Mouse (Mus musculus) retina, embryonic 14.5 days (tissue): Measurements from ENCODE around the gene Gdpd1.
"Not testable (repeated sequence)": the region's sequence is repeated elsewhere in the genome, so short reads cannot be mapped to it uniquely, and the experiment has no call there.

Source experiments
- DNase-seq: peaks from one replicate; pipeline ENCODE4 v3.0.0-alpha.2; 2015; ENCODE audit warnings: low spot score

Gdpd1 gene

DNA sequence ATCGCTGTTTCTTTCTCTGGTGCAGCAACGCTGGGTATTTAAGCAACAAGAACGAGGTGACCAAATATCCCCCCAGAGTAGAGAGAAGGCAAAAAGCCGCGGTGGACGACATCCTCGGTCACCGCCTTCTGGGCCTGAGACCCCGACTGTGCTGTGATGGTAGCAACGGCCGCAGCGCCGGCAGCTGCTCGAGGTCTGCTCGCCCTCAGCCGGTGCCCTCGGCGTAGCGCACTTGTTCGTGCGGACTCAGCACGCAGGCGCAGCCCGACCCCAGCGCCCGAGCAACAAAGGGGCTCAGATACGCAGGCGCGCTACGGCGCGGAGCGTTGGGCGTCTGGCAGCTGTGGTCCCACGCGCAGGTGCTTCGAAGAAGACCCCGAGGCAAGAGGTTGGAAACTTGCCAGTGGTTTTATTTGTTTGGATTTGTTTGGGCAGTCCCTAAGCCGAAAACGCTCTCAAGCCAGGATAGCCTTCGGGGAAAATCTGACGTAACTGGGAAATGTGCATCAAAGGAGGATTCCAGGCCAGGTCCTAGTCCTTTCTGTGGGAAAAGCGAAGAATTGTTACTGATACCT lies at the start of gene Gdpd1:
Gdpd1 (minus strand) TSS at position 197 of the 575 bp plus-strand sequence.
- DNase-seq: peak; percentile 96

DNA sequence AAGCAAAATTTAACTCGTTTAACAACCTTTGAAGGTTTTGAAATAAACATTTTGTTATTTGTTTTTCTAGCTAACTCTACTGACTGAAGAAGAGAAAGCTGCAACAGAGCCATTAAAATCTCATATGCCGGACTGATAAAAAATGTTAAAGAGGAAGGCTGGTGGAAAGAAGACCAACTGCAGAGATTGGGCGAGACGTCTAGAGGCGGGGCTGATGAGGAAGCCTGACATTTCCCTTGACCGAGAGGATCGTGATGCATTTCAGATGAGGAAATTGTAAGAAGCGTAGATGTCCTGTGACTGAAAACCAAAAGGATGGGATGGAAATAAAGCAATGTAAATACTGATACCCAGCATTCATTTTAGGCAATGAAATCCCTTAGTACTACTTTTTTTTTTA lies 48.0 kb upstream of the Gdpd1 start:
- no peak for DNase-seq

DNA sequence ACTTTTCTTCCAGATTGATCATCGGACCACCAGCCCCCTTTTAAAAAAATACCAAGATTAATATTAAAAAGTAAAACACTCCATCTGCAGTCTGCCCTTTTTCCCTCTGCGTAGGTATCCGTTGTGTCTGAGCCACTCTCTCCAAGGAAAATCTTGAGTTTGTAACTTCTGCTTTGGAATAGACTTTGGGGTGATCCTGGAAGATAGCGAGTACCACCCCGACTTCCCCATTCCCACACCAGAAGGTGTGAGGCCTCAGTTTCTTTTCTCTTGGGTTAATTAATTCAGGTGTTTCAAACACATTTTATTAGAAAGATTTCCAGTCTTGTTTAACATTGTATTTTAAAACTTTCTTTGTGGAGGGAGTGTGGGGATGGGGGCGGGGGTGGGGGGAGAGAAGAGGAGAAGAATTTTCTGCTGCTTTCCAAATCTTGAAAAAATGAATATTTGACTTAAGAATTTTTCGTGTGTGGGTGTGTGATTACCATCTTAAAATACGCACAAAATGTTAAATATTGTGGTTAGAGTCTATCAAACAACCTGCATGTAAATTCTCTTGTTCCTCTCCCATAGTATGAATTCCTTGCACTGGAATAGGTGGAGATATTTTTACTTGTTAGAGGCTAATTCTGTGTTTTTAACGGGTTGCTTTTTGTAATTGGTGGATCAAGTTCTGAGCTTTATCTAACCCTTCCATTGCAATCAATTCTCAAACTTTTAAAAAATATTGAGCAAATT lies 36.5 kb upstream of the Gdpd1 start:
- DNase-seq: no peak

DNA sequence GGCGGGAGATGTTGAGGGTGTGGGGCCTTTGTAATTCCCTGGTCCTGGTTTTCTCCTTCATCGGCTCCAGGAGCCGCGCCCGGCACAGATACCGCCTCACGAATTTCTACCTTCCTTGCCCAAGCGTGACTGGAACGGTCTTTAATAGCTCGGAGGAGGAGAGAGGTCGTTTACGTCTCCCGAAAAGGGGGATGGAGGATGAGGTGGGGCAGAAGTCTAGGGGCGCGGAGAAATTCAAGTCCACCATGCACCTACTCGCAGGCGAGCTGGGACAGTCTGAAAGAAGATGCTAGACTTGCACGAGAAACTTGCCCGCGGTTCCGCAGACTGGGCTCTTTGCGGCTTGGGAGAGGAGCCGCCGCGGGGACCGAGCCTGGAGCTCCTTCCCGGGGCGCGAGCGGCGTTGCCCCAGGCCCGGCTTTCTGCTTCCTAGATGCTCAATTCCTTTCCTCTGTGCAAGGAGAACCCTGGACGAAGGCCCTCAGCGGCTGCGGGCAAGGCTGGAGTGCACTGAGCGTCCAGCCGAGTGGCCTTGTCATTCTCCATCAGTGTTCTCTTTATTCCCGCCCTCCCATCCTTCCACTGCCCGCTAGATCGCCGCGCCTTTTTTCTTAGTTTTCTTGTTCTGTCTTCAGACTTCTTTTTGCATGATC lies 35.8 kb upstream of the Gdpd1 start:
- peak; percentile 72 for DNase-seq

DNA sequence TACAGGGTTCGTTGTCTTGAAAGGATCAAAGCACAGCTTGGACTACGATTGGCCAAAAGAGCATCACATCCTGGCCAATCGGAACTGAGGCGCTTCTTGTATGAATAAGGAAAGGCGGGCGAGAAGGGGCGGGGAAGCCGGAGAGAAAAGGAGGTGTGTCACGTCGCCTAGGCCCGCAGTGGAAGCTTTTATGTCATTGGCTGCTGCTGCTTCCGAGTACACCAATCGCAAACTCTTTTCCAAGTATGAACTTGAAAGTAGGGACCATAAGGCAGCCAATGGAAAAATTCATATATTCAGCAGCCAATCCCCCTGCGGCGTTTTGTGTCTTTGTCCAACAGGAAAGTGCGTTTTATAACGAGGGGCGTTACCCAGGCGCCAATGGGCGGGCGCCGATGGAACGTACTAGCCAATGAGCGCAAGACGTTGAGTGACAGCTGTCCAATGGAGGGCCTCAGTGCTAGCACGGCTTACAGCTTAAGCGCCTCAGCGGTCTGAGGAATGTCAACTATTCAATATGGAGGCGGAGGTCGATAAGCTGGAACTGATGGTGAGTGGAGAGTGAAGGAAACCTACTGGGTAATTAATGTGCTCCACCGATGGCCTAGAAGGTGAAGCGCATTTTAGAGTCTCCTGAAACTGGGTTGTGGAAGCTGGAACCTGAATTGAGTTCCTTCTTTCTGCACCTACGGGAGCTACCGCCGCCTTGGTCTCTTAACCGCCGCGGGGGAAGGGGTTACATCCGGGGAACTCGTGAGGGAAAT lies 35.1 kb upstream of the Gdpd1 start, which contains the start of gene Ska2:
Ska2 (plus strand) TSS at position 480 of the 764 bp plus-strand sequence.
- DNase-seq: peak; percentile 100

DNA sequence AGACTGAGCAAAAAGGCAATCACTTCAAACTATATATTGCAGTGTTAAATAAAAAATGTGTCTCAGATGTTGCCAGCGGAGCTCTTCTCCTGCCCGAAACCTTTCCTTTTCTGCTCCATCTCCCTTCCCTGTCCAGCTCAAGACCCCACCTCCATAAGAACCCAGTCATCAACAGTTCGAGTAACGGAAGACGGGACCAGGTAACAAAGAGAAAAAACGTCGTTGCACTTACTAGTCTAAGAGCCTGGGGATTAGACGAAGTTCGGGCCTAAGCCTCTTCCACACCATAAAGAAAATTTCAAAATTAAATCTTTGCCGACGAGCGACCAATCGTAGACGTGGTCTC lies 34.5 kb upstream of the Gdpd1 start, which contains the start of gene Prr11:
Prr11 (minus strand) TSS at position 300 of the 346 bp plus-strand sequence.
- no peak for DNase-seq

DNA sequence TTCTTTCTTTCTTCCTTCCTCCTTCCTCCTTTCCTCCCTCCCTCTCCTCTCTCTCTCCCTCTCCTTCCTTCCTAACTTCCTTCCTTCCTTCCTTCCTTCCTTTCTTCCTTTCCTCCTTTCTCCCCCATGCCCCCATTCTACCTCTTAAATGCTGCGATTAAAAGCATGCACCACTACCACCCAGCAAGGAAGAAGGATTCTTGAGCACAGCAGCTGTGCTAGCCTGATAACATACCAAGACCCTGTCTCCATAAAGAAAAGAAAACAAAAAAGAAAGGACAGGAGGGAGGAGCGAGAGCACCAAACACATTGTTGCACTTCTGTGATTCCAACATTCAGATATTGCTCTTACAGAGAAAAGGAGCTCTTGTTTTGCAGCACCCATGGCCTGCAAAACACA lies 13.3 kb upstream of the Gdpd1 start:
- DNase-seq: no peak

DNA sequence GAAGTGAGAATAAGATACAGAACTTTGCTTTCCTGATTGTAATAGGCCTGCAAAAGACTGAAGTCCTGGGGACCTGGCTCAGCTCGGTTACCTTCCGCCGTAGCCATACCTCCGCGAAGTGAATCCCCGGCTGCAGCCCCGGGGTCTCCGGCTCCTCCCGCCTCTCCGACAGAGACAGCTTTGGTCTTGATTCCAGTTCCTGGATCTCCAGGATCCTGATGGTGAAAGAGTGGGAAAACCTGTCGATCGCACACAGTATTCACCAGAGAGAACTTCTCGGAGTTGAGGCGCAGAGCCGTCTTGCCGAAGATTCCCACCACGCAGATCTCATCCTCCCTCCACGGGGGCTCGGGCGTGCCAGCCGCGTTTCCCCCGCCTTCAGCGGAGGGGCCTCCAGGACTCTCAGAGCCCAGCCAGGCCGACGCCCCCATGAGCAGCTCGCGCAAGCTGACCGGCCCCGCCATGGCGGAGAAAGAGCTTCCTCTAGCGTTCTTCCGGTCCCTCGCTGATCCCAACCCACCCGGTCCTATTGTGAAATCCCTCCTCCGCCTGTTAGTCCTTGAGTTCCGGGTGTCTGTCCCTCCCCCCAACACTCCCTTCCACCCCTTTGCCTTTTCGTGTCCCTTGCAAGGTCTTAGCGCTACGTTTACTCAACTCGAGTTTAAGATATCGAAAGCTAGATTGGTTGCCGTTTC lies 12.6 kb upstream of the Gdpd1 start, which contains the start of gene Smg8:
Smg8 (minus strand) TSS at position 485 of the 695 bp plus-strand sequence.
- peak; percentile 87 for DNase-seq

DNA sequence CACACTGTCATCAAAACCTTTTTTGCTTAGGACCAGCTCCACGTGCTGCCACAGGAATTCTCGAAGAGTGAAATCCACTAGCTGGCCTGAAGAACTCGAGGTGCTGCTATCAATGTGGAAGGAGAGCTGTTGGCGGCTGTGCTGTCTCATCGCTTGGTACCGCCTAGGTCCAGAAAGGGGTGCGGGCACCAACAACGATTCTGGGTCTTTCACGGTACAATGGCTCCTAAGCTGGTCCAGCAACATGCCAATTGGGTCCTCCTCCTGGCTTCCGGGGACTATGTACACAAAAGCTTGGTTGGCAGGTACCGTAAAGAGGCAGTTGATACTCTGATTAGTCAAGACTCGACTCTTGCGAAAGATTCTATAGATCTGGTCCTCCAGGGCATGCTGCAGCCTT lies 11.6 kb upstream of the Gdpd1 start:
- no peak for DNase-seq

DNA sequence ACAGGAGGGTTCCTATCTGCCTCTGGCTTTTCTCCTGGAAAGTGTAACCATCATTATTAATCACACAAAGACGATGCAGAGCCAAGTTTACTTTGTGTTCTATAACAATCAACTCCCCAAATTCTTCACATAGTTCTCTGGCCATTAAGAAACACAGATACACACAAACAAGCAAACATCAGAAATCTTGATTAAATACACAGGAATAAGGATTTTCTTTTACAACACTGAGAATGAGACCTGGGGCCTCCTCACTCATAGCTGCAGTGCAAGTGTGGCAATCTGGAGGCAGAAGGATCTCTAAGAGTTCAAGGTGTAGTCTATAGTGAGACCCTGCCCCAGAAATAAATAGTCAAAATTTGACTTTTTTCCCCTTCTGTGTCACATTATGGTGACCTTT lies 9.8 kb upstream of the Gdpd1 start:
- DNase-seq: no peak

DNA sequence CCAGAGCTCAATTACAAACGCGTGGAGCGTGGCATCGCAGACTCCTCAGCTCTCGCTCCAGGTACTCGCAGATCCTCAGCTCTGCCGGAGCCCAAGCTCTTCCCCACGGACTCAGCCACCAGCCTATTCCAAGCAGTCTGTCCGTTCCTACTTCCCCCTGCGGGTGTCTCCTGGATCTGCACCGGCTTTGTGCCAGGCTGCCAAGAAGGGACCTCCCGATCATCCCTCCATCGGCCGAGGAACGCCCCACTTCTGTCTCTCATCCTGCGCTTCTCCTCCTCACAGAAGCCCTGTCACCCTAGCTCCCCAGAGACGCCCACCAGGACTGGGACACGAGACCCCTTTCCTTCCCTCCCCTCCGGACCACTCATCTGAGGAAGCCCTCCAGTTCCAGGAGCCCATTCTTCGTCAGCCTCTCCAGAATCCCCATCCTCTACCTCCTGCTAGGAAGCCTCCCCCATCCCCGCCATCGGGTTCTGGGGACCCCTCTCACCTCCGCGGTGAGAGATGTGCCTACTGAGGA lies 458 bp downstream of the Gdpd1 start:
- peak; percentile 82 for DNase-seq

DNA sequence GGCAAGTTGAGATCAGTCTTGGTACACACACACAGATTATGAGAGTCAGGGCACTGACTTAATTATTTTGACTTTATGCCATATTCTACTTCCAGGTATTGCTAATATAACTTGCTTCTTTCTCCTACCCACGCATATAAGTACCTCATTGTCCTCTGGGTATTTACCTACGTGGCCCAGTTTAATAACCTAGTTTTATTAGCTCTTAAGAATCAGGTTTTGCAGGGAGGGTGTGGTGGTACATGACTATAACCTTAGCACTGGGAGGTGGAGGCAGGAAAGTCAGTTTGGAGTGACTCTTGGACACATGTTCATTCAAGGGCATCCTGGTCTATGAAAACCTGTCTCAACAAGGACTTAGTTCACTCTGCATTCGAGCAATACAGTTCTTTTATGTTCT lies 11.8 kb downstream of the Gdpd1 start:
- DNase-seq: no peak

DNA sequence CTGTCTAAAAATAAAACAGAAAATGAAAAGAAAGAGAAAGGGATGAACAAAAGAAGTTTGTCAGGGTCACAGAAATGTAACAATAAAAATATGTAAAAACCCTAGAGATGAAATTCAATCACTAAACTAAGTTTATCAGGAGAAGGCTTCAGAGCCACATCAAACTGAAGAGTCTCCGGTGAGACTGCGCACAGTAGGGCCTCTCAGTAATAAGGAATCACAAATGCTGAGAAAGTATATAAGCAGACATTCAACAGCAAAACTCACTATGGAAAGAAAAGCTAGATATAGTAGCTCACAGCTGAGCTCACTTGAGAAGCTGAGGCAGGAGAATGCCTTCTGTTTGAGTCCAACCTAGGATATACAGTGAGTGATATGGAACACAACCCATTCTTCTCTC lies 13.5 kb downstream of the Gdpd1 start:
- no peak for DNase-seq

DNA sequence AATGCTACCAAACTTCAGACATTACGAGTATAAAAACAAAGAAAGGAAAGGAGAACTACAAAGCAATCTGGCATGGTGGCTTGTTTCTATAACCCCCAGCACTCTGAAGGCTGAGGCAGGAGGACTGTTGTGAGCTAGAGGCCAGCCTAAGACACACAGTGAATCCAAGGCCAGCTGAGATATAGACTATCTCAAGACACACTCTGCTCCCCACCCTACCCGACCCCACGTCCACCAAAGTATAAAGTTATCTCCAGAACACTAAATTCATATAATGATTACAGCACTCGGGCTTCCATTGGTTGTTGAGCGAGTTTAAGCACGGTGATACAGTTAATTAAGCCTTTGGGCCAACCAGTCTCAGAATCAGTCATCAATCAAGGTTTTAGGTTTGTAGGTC lies 17.6 kb downstream of the Gdpd1 start:
- DNase-seq: no peak

DNA sequence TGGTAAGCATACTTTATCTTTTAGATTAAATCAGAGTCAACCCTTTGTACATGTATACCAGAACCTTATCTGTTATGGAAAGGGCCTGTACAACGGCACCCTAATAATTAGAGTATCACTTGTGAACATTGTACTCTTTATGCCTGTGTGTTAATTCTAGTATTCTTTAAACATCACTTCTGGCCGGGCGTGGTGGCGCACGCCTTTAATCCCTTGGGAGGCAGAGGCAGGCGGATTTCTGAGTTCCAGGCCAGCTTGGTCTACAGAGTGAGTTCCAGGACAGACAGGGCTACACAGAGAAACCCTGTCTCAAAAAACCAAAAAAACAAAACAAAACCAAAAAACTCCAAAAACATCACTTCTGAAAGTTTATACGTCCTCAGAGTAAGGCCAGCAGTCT lies 25.0 kb downstream of the Gdpd1 start:
- not testable (repeated sequence) for DNase-seq

DNA sequence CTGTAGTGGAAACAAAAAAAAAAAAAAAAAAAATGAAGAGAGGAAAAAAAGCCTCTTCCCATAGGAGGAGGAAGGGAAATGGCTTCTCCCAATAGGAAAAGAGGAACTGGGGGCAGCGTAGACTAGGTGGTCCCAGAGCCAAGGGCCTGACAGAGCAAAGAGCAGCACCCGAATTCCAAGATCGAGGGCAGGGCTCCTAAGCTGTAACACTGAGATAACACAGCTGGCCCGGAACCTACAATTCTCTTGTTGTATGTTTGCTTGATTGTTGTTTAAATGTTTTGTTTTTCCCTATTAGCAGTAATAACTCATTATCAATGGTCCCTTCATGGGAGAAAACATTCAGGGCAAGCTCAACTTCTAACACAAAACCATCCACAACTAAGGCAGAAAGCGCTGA lies 26.9 kb downstream of the Gdpd1 start:
- DNase-seq: no peak

DNA sequence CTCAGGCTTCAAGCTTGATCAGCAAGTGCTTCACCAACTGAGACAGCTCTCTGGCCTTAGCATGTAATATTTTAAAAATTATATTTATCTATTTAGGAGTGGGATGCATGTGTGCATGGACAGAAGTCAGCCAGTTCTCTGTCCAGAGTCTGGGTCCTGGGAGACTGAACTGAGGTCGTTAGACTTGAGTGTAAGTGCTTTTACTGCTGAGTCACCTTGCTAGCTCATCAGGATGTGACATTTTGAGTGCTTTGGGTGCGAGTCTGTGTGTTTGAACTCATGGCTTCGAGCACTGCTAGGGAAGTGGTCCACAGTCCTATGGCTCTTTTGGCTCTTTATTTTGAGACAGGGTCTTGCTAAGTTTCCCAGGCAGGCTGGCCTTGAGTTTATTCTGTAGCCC lies 30.8 kb downstream of the Gdpd1 start:
- DNase-seq: no peak

DNA sequence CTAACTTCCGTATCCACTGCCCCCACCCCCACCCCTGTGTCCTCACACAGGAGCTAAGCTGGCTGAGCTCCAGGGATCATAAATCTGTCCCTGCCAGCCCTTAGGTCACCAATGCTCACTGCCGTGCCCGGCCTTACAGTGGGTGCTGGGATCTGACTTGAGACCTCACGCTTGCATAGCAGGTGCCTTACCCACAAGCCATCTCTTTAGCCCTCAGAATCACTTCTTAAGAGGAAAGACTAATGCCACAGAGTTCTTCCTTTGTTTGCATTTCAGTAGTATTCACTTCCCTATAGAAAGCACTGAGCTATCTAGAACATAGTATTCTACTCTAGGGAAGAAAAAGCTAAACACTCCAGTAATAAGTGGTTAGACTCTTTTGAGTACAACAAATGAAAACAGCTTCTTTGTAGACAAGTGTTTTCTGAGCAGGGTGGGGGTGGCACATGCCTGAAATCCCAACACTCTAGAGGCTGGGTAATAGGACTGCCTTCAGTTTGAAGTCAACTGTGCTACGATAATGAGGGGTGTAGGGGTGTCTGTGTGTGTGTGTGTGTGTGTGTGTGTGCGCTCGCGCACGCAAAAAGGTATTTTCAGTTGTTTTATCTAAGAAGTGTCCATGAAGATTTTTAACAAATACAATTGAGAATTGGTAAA lies 34.4 kb downstream of the Gdpd1 start:
- DNase-seq: no peak

DNA sequence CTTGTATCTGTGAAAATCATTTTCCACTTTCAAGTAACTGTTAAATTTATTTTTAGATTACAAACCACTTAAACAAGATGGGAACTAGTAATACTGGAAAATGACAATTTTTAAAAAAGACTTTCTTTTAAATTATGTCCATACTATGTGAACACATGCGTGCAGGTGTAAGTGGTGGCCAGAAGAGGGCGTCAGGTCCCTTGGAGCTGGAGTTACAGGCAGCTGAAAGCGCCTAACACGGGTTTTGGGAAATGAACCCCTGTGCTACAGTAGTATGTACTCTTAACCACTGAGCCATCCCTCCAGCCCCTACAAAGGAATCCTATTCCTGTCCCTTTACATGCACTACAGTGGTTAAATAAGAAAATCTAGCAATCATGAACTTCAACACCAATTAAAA lies 37.7 kb downstream of the Gdpd1 start:
- no peak for DNase-seq

DNA sequence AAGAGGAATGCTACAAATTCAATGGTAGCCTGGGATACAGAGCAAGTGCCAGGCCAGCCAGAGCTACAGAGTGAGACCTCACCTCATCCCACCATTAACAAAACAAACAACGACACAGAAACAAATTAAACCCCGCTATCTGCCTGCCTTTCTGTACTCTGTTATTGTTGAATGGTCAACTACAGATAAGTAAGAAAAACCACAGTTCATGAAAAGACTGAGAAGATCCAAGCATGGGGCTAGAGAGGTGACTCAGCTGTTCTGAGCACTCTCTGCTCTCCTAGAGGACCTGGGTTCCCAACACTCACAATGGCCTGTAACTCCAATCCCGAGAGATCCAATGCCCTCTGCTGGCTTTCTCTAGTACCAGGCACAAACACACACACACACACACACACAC lies 45.6 kb downstream of the Gdpd1 start:
- DNase-seq: no peak
